Mouse (Mus musculus): ENCODE results near the gene Rps6kc1.

DNA sequence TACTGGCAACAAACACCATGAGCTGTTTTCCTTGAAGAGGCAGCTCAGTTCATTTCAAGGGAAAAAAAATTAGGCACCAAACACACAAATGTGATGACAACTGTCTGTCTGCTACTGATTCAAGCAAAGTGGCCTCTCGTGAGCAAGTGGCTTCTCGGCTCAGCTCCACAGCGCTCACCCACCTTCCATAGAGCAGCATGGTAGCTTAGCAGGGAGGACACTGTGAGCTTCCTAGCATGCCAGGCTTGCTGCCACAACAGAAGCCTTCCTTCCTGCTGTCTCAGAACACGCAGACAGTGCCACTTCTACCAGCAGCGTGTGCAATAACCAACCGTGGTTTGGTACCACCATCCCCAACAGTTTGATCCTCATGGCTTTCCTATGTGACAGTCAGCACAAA is 35.8 kb downstream of the Rps6kc1 start:
- no peak for TF ChIP-seq CTCF (IDR thresholded peaks at IDR 0.05; ENCODE audit: control insufficient read depth, insufficient read depth, low read length)
- no peak for TF ChIP-seq POLR2A (IDR thresholded peaks at IDR 0.05; ENCODE audit: borderline replicate concordance, control insufficient read depth, low read depth, low read length)
